Mouse (Mus musculus): Measurements from ENCODE around the gene Dab1.

Dab1 gene

DNA sequence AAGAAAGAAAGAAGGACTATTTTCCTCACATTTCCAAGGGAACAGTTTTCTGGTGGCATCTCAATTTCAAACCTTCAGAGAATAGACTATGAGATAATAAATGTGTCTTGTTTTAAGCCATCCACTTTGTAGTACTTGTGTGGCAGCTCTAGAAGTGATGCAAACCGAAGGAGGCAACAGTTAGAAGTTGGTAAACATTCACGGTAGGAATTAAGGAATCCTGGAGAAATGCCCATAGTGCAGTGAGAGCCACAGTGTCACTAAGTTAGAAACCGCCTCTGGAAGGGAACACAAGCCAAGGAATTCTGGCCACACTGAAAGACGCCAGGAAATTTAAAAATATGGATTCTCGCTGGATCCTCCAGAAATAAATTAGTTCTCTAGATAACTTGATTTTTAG, 502.8 kb downstream of the Dab1 start:
- no peak for DNase-seq

DNA sequence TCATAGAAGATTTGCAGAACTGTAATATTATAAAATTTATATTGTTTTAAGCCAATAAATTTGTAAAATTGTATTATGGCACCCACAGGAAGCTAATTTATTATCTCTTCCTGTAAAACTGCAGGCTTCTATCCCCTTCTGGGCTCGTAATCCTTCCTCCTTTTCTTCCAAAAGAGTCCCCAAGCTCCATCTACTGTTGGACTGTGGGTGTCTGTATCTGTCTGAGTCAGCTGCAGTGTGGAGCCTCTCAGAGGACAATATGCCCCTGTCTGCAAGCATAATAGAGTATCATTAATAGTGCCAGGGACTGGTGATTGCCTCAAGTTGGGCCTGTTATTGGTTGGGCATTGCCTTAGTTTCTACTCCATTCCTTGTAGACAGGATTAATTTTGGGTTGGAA, 503.2 kb downstream of the Dab1 start:
- no peak for DNase-seq

DNA sequence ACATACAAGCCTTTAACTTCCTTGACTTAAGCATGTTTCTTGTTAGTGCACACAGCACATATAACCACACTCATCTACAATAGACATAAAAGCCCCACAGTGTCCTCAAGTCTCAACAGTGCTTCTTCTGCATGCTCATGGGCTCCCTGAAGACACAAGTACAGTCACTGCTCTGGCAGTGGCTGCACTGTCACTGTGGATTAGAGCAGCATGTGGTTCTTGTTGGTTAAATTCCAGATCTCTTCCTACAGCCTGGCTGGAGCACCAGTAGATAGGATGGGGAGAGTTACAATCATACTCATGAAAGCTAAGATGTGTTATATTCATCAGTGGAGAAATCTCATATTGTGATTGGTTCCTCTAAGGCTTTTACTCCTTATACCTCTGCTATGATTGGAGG, 534.5 kb downstream of the Dab1 start:
- DNase-seq, result no peak

DNA sequence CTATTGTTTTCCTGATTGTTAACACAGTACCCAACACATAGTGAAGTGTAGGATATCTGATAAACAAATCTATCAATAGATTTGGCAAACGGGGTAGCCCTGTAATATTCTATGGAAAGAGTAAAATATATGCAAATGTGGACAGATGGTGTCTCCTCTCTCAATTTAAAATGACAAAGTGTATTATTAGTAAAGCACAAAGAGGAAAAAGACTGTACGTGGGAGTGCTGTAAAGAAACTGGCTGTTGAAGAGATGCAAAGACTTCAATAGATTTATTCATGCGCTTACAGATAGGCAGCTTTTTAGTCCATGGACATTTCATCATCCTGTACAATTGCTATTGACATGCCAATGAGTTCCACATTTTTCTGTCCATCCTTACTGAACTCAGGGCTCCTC, 558.9 kb downstream of the Dab1 start:
- DNase-seq, result no peak

DNA sequence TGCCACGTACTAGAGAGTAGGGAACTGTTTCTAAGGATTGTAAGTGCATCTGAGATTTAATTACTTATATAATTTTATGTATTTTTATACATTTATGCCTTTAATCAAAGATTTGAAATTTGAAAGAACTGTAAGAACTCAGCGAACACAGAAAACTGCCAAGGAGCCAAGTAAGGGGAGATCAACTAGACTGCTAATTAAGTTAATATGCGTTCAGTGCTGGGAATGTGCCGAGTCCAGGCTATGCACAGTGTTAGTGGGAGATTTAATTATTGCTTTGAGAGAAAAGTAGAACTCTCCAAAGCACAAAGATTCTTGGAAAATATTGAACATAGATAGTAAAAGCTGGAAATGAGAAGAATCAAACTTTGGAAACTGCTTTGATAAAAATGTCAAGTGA, 567.2 kb downstream of the Dab1 start:
- DNase-seq, result no peak

DNA sequence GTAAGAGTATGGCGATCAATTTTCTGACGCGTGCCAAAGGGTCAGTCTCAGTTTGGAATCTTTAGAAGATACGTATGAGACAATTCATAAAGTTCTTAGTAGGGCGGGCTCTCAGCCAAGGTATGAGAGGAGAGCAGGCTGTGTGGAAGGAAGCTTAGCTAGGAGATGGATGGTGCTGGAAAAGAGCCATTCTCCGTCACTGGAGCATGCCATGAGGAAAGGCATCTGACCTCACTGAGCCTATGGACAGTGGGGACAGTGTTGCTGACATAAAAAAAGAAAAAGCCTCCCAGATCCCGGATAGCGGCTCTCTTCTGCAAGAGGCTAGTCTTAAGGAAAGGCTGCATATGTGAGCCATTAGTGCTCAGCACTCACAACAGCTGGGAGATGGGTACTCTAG, 579.5 kb downstream of the Dab1 start:
- DNase-seq, result no peak

DNA sequence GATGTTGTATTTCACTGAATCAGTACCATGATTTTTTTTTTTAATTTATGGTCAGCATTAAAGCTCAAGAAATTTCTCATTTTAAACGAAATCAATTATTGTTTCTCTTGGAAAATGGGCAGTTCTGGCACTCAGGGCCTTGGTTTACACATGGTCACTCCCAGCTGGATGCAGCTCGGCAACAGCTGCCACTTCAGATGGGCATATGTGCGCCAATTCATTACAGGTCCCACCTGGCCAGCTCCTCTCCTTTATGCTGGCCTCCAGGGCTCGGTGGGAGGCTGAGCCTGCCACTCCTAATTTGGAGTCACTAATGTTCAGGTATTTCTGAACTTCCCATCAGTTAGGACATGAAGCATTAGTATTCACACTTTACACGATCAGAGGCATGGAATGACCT, 582.5 kb downstream of the Dab1 start:
- DNase-seq, result peak; percentile 33 to 49

DNA sequence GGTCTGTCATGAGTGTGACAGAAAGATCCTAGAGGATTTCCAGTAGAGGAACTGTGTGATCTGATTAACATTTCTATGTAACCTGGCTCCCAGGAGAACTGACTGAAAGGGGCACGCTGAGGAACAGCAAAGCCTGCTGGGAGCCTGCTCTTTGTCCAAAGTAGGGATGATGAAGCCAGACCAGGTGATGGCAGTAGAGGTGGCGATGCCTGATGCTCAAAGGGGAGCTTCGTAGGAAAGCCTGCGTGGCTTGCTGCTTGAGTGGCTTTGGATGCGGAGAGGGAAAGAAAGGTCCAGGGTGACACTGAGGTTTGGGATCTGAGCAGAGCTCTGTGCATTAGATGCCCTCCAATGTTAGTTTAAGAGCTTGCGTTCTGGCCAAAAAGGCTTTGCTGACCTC, 584.9 kb downstream of the Dab1 start:
- peak; percentile 31 to 34 for DNase-seq

DNA sequence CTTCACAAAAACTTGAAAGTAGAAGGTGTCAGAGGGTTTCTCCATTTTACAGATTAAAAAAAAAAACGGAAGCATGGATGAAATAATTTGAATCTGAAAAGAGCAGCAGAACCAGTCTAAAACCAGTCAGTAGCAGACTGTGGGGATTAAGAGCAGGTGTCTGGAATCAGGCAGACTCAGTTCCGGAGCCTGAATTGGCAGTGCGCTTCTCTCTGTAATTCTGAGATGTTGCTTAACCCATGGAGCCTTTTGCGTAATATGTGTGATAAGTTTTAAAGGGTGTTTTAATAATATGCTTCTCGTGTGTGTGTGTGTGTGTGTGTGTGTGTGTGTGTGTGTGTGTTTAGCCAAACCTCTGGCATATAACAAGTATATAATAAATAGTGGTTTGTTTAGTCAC, 587.5 kb downstream of the Dab1 start:
- no peak for DNase-seq

DNA sequence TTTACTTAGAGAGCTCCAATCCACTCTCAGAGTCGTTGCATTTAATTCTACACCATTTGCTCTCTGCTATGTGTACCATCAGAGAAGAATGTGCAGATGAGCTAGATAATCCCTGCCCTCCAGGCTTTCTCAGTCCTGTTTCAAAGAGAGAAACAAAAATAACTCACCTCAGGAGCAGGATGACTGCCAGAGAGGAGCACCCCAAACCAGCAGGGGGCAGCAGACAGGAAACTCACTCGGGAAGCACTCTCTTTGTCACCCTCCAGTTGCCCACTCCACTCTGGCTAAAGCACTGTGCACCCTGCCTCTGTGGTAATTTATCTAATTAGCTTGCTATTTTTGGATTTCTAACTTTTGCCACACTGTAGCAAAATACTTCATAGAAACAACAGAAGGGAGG, 589.9 kb downstream of the Dab1 start:
- peak in 1 of 2 experiments; percentile 14 for DNase-seq

DNA sequence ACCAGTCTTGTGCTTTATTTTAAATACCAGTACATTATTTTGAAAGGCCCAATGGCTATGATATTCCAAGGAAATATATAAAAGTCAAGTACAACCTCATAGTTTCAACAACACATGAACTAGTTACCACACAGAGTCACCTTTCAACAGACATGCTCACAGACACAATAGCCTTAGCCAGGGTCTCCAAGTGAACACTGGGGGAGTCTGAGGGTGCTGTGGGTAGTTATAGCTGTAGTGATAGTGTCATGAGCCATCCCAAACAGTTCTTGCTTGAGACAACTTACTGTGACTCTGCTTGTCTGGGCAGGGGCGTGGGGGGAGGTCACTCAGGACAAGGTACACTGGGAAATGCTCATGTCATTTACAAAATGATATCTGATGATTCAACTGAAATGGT, 591.6 kb downstream of the Dab1 start:
- no peak for DNase-seq

DNA sequence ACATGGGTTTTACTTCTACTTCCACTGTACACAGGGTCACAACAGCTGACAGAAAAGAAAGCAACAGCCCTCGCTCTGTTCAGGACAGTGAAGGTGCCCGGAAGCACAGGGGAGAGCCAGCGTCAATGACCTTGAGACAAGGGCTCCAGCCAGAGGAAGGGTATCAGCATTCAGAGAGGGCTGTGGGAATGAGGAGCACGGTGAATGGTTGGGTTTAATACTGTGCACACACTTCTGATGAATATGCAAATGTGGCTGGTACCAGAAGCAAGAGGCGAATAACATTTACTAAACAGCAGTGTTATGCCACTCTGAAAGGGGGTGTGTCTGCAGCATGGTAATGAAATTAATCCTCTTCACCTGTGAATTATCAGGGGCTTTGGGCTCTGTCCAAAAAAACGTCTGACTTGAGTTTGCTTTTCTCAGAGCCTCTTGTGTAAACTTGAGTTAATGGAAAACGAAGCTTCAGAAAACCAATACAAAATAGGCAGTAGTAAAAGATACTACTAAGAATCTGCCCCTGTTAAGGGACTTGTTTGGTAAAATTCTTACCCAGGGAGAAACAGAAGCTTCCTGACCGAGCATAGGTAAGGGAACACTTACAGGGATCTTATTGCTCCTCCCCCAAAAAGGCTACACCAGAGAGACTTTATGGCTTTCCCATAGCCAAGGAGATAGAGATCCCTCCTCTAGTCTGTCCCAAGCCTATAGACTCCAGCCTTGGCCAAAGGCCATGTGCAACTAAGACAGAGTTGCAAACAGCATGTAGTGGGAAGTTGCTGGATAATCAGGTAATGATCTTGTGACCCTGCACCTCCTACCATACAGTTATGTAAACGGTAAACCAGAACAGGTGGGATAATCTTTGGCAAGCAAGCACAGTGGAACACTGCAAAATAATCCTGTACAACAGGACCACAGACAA, 592.6 kb downstream of the Dab1 start:
- no peak for DNase-seq

DNA sequence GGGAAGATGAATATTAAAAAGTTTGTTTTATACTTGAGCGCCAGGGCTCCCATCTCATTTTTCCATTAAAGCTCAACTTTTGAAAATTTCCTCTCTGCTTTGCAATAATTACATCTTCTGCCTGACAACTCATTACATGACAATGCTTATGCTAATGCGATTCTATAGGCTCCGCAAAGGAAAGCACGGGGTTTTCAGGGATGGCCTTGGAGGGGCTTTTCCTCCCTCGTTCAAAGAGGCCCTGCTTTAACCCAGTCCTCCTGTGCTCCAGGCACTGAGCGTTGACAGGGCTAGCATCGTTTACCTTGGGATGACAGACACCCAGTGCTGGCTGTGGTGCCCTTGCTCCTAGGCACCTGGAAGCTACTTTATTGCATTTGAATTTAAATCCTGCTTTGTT, 595.6 kb downstream of the Dab1 start:
- DNase-seq, result no peak

DNA sequence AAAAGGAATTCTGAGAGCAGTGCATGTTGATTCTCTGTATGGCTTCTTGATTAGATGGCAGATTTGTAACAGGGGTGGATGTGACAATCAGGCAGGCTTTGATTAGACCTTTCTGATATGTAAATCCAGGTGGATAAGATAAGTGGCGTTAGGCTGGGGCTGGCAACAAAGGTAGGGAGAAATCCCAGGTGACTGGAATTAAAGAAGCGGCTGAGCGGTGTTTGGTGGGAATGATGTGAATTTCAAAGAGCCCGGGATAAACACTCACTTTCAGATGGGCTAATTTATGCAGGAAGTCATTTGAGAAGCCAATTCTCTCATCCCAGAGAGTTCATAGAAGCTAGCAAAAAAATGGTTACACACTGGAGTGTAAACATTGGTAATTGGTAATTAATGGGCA, 598.2 kb downstream of the Dab1 start:
- no peak for DNase-seq

DNA sequence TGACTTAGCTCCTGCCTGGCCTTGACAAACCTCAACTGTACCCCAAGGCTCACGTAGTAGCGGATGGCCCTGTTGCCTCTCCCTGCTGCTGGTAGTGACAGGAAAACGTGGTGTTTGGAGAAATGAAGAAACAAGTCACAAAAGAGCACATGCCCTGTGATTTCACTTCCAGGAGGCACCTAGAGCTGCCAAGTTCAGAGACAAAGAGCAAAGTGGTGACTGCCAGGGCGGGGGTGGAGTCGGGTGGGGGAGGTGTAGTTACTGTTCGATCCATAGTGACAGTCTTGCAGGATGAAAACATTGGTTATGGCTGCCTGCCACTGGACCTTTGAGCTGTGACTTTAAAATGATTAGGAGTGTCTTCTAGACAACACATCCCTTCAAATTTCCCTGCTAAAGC, 599.6 kb downstream of the Dab1 start:
- no peak for DNase-seq

DNA sequence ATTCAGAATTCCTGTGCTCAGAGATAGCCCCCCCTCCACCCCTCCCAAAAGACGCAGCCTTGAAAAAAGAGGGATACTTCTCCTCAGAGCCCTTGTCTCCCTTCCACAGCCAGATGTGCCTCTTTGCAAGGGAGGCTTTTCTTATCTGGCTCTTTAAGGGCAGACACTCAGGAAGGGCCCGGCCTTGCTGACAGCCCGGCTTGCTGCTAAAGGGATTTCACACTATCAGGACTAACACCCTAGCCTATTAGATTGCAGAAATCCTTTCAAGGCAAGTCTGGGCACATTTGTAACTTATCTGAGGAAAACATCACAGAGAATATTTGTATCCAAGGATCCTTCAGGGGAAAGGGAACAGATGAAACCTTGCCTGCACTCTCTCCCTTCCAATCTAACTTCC, 600.9 kb downstream of the Dab1 start:
- DNase-seq, result no peak

DNA sequence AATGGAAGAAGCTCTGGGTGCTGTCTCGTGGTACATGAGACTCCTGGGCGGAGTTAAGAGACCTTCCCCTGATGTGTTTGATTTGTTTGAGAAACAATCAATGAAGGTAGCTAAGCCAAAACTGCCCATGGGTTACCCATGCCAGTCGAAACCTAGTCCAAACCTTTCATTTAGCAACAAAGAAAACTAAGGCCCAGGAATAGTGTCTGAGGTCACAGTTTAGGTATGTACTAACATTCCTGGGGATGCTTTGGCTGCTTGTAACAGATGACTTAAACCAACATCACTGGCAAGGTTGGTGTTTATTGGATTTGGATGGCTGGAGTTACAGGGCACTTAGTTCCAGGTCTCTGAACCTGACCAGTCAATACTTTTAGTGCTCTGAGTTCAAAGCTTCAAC, 610.1 kb downstream of the Dab1 start:
- DNase-seq, result no peak

DNA sequence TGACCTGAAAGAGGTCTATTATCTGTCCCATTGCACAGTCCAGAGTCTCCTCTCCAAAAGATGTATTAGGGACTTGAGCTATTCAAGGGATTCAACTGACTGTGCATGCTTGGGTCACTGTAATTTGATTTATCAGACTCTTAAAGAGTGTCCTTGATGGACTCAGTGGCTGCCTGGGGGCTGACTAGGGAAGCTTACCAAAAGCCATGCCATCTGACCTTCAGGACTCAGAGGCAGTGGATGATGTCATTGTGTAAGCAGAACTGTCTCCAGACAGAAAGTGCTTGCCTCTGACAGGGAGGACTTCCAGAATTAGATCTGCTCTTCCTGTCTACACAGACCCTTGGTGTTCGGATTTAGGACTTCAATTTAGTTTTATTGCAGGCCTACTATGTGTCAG, 627.3 kb downstream of the Dab1 start:
- no peak for DNase-seq

DNA sequence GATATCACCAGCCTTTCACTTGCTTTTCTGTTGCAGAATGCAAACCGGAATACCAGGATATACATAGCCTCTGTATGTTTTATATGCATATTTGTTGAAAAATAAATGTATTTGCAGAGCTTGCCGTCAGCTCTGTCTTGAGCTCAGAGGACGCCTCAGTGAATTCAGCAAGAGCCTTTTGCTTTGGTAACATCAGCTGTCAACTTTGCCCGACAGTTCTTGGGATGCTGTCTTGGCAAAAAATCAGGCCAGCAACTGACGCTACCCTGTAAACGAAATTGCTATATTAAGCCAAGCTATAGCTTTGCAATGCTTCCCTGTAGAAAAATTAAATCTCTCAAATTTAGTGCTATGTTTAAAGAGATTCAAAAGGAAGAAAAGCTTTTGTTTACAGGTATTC, 630.3 kb downstream of the Dab1 start:
- DNase-seq, result no peak

DNA sequence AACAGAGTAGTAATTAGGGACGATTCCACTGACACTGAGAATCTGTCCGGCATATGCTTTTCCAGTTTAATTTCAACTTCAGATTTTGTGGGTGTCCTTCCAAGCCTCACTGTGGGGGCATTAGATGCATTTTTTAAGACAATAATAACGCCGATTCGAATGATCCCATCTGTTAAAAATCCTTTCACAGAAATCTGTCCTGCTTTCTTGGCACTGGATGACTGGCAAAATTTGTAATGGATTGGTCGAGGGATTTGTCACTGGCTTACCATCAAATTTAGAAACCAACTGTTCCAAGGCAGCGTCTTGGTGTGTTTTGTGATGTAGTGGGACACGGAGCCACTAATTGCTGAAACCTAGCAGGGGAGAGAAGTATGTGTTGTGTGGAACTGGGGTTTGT, 638.6 kb downstream of the Dab1 start:
- no peak for DNase-seq

DNA sequence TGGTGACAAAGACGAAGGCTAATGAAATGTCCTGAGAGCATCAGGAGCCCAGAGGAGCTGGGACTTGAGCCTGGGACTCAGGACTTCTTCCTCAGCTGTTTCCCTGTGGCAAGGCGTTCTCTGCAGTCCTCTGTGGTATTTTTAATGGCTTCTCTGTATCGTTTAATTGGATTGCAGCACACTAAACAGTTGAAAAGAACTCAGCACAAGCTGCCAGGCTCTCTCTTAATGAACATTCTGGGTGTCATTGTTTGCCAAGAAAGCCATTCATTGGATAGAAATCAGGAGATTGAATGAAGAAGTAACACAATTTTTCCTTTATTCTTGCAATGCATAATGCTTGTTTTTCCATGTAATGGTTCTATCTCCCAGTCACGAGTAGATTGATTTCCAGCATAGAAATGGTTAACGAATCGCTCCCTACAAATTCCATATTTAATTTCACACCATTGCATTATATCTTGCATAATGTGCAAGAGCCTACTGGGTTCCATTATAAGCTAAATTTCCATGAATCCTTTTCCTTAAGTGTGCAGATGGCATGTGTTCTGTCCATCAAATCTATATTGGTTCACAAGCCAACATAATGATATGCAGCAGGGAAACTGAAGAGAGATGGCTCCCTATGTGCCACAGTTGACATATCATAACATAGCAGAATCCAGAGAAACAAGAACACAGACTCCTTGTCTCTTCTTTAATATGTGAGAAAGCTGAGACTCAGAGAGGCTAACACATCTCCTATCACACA, 650.4 kb downstream of the Dab1 start:
- no peak for DNase-seq

DNA sequence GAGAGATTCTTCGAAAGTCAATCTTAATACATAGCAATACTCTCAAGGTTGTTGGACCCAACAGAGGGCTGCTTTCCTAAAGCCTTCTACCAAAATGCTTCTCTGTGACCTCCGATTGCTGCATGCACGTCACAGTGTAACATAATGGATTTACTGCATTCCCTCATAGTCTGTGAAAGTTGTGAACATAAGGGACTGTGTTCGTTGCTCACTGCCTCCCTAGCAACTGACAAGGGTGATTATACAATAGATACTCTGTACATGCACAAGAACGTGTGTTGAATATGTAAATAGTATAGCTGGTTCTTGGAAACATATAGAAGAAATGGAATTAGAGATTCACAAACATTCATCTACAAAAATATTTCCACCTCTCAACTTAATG, 651.0 kb downstream of the Dab1 start:
- no peak for DNase-seq

DNA sequence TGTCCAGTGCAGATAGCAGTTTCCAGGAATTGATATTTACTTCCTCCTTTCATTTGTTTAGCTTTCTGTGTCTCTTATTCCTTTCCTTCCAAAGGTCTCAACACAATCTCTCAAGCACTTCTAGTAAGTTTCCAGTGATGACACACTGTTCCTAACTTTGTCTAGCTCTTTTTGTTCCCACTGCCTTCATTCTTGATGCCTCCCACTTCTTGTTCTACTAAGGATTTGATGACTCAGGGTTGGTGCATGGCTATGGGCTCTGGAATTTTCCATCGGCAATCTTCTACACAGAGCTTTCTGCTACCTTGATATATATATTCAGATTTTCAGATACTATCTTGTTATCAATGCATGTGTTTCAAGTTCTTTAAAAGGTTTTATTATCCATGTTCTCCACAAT, 656.1 kb downstream of the Dab1 start:
- no peak for DNase-seq

DNA sequence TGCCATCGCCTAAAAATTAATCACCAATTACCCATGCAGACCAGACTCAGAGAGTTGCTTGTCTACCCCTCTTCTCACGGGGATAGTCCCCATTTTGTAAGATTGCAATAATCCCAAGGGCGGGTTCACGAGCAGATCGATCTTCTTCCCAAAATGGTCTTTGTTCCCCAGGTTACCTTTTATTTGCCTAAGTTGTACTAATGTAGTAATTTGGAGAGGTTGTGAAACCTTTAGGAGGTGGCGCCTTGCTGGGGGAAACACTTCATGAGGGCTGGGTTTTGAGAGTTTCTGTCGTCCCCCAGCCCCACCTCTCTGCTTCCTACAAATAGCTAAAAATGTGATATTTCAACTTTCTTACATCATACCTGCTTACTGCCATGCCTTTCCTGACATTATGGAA, 657.8 kb downstream of the Dab1 start:
- DNase-seq, result no peak

All from cerebellum, postnatal 36 days (tissue).